Mouse (Mus musculus) megakaryocyte, embryonic 14.5 days (primary cell): ENCODE measurements at regions not wholly inside any gene's neighbourhood (a gene's known extent, or its start where the extent isn't known, plus 50 kb on each side); places are given as distances from the start of the nearest gene placed in this dataset.
"Not testable (repeated sequence)": the region's sequence is repeated elsewhere in the genome, so short reads cannot be mapped to it uniquely, and the experiment has no call there.

Experiments used
- H3K27me3 ChIP-seq: replicated peaks from 2 replicates; pipeline ENCODE3; 2012; ENCODE audit warnings: inconsistent platforms
- H3K36me3 ChIP-seq: replicated peaks from 2 replicates; pipeline ENCODE3; 2012; ENCODE audit warnings: low read length, inconsistent platforms, mixed read lengths
- H3K4me1 ChIP-seq: 2 replicates; pipeline ENCODE4 v1.6.1; 2012; ENCODE audit warnings: inconsistent platforms
- H3K4me3 ChIP-seq: replicated peaks from 2 replicates; pipeline ENCODE3; 2012; ENCODE audit warnings: moderate library complexity, mild to moderate bottlenecking, inconsistent platforms
- H3K9me3 ChIP-seq: 2 replicates; pipeline ENCODE4 v1.6.1; 2012; ENCODE audit warnings: inconsistent platforms
- FLI1 ChIP-seq: IDR thresholded peaks from 2 replicates; pipeline ENCODE4 v1.6.1; 2012; ENCODE audit warnings: low read length, inconsistent platforms, mixed read lengths
- GATA1 ChIP-seq: IDR thresholded peaks from 3 replicates; pipeline ENCODE4 v1.6.1; 2012; ENCODE audit warnings: mixed read lengths, low read length, inconsistent platforms, borderline replicate concordance

DNA sequence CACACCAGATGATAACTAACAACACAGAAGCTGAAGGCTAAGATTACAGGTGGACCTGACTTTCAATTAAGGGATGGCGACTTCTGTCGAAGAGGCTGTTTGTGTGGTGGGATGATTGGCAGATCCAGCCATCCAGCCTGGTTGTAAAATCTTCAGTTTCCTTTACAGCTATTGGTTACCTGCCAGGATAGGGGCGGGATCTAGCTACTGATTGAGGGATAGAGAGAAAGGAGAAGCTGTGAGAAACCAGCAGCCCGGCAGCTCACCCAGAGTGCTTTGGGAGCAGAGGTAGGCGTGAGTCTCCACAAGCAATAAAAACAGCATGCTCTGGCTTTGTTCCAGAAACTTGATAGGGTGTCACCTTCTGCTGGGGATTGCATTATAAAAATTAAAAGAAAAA, 119.1 kb upstream of the Mocs1 start:
- H3K4me3 ChIP-seq, result no peak overlapping the region
- no peaks in the 10 kb centered on the region for H3K36me3 ChIP-seq
- H3K27me3 ChIP-seq, result no peaks in the 10 kb centered on the region
- H3K9me3 ChIP-seq, result peaks cover 16% of the 10 kb centered on the region; the same call in 1 of the 2 replicates
- H3K4me1 ChIP-seq, result no peaks in the 10 kb centered on the region
- no peak for TF ChIP-seq FLI1
- no peak for TF ChIP-seq GATA1

DNA sequence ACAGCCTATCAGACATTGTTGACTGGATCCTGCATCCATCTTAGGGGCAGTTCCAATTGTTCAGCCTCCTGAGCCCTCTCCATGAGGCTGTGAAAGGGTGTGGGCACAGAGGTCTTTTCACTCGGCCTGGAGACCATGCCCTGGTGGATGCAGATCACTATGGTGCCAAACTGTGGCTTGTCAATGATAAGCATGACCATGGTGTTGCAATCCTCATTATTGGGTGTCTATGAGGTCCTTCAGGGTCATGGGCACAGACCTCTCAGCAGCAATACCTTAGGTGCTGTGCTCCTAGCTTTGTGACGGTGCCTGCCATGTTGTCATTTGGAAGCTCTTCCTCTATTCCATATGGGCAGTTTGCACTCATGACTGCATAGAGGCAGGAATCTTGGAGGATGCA, 114.0 kb upstream of the Mocs1 start:
- Histone ChIP-seq H3K4me3 (no peak overlapping the region), H3K36me3 (no peaks in the 10 kb centered on the region), H3K27me3 (no peaks in the 10 kb centered on the region), H3K4me1 (no peaks in the 10 kb centered on the region), H3K9me3 (peaks cover 38% of the 10 kb centered on the region)
- TF ChIP-seq FLI1, result no peak
- no peak for TF ChIP-seq GATA1

DNA sequence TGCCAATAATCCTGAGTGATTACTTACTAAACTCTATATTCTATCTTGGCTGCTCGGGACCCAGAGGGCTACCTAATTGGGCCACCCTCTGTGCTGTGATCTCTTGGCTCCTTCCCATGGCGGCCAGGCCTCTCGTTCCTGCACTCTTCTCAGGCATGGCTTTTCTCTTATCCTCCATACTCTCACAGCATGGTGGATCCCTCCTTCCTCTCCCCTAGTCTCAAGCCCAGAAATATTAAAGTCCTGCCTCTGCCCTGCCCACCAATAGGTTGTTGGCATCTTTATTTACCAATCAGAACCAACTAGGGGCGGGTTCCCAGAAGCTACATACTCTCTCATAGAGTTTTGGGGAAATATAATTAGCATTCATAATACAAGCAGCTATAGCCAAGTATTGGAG, 100.6 kb upstream of the Mocs1 start:
- Histone ChIP-seq H3K9me3 (peaks cover 34% of the 10 kb centered on the region), H3K4me3 (no peak overlapping the region), H3K27me3 (no peaks in the 10 kb centered on the region), H3K36me3 (no peaks in the 10 kb centered on the region), H3K4me1 (no peaks in the 10 kb centered on the region)
- no peak for TF ChIP-seq GATA1
- no peak for TF ChIP-seq FLI1

DNA sequence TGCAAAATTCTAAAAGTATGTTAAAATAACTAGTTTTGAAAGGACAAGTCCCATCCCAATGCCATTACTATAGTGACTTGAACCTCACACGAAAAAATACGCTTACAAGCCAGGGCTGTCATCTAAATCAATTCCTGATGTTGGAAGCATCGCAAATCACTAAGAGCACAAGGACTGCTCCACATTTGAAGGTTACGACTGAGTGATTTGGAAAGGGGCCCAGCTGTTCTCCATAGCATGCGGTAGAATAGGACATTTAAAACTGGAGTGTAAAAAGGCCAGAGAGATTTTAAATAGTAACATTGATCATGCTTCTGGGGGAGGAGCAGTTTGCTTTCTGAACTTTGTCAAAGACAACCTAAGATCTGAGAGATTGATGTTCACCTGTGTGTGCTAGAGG, 92.8 kb upstream of the Mocs1 start:
- no peak overlapping the region for H3K4me3 ChIP-seq
- no peaks in the 10 kb centered on the region for H3K4me1 ChIP-seq
- TF ChIP-seq GATA1 (no peak), FLI1 (no peak)
- no peaks in the 10 kb centered on the region for H3K36me3 ChIP-seq
- H3K9me3 ChIP-seq, result peaks cover 24% of the 10 kb centered on the region
- no peaks in the 10 kb centered on the region for H3K27me3 ChIP-seq

DNA sequence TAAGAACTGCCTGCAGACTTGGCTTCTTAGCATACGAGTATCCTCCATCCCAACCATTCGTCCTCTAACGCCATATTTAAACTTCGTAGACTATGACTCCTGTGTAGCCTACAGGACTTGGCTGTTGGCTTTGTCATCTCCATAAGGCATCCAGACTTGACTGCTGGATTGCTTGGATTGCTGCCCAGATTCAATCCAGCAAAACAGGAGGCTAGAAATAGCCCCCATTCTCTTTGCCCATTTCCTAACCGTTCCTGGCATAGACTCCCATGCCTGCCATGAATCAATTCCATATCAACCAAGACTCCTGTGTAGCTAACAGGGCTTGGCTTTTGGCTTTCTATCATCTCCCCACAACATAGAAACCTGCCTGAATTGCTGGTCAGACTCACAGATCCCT, 90.3 kb upstream of the Mocs1 start:
- TF ChIP-seq GATA1 (no peak), FLI1 (no peak)
- no peaks in the 10 kb centered on the region for H3K36me3 ChIP-seq
- no peaks in the 10 kb centered on the region for H3K4me1 ChIP-seq
- no peak overlapping the region for H3K4me3 ChIP-seq
- H3K9me3 ChIP-seq, result peaks cover 17% of the 10 kb centered on the region; the same call in 1 of the 2 replicates
- H3K27me3 ChIP-seq, result no peaks in the 10 kb centered on the region

DNA sequence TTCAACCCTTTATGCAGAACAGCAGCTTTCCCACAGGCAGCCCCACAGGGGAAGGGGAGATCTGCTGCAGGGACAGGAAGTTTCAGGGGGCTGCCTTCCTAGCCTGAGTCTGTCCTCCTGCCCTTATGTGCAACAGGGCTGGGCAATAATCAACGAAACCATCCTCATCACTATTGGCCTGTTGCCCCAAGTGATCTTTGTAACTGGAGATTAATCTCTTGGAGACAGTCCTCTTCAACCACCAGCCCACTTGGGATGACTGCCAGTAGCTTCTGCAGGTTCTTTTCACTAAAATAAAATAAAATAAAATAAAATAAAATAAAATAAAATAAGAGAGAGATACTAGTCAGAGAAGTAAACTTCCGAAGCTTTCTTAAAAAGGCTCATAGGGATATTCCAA, 85.5 kb upstream of the Mocs1 start:
- Histone ChIP-seq H3K4me3 (no peak overlapping the region), H3K36me3 (no peaks in the 10 kb centered on the region), H3K4me1 (no peaks in the 10 kb centered on the region), H3K27me3 (no peaks in the 10 kb centered on the region), H3K9me3 (peaks cover 23% of the 10 kb centered on the region)
- TF ChIP-seq FLI1, result no peak
- TF ChIP-seq GATA1, result no peak

DNA sequence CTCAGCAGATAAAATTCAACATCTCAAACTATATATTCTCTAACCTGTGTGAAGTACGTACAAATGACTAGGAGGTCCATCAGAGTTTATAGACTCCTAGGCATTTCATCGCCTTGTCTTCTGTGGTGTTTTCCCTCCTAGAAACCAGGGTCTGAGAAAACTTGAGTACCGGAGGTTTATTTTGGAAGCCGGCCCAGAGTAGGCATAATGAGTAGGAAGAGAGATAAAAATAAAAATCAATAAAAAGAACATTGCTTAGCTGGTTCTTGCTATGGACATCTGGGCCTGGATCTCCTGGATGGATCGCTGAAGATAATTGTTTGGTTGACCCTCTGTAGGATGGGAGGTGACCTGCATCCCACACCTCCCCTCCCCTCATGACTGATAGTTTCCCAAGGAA, 81.5 kb upstream of the Mocs1 start:
- Histone ChIP-seq H3K4me3 (no peak overlapping the region), H3K36me3 (no peaks in the 10 kb centered on the region), H3K27me3 (no peaks in the 10 kb centered on the region), H3K4me1 (no peaks in the 10 kb centered on the region), H3K9me3 (peaks cover 25% of the 10 kb centered on the region)
- TF ChIP-seq FLI1 (no peak), GATA1 (no peak)

DNA sequence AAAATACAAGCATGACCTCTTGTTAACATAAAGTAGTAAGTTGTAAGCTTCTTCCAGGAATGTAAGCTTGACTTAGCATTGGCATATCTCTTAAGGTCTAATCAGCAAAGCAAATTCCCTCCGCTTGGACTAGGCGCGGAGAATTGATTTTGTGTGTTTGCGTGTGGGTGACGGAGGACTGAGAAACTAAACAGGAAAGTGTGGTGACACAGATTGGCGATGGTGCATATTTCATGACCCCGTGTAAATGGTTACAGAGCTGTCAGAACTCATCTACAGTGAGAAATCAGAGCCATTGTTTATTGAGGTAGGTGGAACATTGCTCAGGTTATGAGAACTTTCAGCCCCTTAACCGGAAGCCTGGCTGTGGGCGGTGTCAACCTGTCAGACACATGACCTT, 78.8 kb upstream of the Mocs1 start:
- Histone ChIP-seq H3K9me3 (peaks cover 24% of the 10 kb centered on the region), H3K4me3 (no peak overlapping the region), H3K27me3 (no peaks in the 10 kb centered on the region), H3K36me3 (no peaks in the 10 kb centered on the region), H3K4me1 (no peaks in the 10 kb centered on the region)
- TF ChIP-seq FLI1, result no peak
- no peak for TF ChIP-seq GATA1

DNA sequence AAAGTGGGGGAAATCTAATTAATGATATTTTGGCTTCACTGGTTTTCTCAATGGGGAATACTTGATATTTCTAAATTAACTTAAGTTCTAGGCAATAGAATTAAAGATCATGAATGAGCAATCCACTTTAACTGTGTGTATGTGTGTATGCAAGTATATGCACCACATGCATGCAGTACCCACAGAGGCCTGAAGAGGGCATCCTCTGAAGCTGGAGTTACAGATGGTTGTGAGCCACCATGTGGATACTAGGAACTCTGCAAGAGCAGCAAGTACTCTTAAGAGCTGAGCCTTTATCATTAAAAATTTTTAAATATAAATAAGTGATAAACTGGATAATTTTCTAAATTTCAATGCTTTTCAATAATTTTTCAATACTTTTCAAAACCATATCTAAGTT, 69.0 kb upstream of the Mocs1 start:
- H3K9me3 ChIP-seq, result peaks cover 22% of the 10 kb centered on the region
- H3K4me3 ChIP-seq, result no peak overlapping the region
- no peaks in the 10 kb centered on the region for H3K4me1 ChIP-seq
- TF ChIP-seq GATA1 (no peak), FLI1 (no peak)
- H3K27me3 ChIP-seq, result no peaks in the 10 kb centered on the region
- no peaks in the 10 kb centered on the region for H3K36me3 ChIP-seq

DNA sequence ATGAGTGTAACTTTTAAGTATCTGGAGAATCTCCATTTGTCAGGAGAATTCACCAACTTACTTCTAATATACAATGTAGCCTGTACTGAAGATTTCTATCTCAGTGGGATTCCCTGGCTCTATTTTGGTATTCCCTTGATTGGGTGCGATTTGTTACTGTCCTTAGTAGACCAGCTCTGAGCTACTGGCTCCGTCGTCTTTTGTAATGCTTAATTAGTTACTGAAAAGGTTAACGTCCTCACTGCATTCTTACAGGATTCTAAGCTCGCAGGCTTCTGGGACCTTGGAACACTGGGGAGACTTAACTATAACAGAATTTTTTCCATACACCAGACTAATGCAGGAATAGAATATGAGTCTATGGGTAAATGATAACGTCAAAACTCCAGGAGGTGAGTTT, 67.9 kb upstream of the Mocs1 start:
- H3K36me3 ChIP-seq, H3K4me3 ChIP-seq, H3K4me1 ChIP-seq, H3K27me3 ChIP-seq: not testable (repeated sequence)
- H3K9me3 ChIP-seq, result peaks cover 18% of the 10 kb centered on the region

DNA sequence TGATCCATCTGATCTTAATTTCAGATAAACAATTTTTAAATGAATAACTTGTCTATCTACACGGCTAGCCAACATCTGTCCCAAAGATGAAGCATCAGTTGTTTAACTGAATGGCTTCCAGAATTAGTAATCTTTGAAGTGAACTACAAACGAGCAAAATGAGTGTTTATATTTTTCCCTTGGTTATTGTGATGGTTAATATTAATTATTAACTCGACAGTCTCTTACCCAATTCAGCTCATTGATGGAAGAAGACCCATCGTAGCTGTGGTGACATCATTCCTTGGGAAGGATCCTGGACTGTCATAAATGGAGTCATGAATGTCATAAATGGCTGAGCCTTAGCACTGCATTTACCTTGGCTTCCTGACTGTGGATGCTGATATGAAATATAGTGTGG, 60.4 kb upstream of the Mocs1 start:
- Histone ChIP-seq H3K4me3 (no peak overlapping the region), H3K36me3 (no peaks in the 10 kb centered on the region), H3K27me3 (no peaks in the 10 kb centered on the region), H3K9me3 (0 out of 2 replicates have a peak, but pooled peaks cover under 1% of the 10 kb centered on the region), H3K4me1 (no peaks in the 10 kb centered on the region)
- TF ChIP-seq FLI1, result no peak
